Mouse (Mus musculus) urinary bladder, postnatal 10 days (tissue): Measurements from ENCODE around the gene Il1r2.

Experiments used
- DNase-seq: peaks from one replicate; pipeline ENCODE4 v3.0.0; 2022; ENCODE audit warnings: low spot score

Il1r2 gene

DNA sequence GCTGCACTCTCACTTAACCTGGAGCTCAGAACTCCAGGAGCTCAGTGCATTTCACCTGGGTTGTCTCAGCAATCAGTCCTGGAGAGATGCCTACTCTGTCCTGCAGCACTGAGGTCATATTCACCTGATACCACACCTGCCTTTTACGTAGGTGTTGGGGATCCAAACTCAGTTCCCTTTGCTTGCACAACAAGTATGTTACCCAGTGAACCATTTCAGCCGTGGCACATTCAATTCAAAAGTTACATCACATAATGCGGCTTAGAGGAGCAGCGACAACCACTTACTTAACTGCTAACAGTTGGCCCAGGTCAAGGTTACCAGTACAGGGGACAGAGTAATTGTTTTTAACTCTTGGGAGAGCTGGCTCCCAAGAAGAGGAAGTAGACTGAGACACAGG, 58.8 kb downstream of the Il1r2 start:
- DNase-seq, result no peak

DNA sequence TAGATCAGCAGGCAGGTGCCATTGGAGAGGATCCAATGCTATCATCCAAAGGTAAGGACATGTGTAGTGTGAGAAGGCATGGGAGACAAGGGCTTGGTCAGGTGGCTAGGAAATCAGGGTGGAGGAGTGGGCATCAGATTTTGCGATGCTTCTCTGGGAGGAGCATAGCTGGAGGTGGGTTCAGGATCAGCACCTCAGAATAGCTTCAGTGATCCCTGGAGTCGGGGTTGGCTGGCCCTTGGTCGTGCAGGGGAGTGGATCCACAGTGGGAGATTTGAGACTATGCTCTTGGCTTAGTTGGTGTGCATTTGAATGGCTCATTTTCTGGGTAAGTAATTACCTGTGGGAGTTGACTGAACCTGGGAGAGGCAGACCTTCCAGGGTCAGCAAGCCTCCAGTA, 59.7 kb downstream of the Il1r2 start:
- DNase-seq, result no peak

DNA sequence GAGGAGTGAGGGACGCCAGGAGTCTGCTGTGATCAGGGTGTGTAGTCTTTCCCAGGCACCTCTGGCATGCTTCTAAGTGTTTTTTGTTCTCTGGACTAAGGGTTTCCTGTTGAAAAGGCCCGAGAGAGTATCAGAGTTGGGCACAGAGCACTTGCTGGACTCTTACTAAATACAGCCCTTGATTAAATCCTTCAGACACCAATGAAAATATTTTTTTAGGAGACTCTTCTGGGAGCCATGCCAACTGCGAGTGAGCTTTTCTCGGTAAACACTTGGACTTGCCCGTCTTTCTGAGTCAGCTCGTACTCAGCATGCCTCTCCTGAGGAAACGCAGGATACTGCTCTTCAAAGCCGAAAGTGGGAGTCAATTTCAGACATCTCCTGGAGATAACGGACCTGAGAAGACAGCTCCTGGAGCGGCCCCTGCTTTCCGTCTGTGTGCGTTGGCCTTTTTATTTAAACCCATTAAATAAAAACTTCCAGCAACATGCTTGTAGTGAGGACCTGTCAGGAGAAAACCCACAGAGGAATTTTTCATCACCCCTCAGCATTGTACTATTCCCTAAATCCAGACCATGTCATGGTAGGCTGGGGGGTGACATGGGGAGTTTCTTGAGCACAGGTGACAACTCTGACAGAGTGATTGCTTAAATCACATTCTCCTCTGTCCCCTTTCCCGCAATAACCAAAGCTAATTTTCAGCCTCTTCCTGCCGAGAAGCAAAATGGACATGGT, 66.1 kb downstream of the Il1r2 start:
- DNase-seq, result peak; percentile 31

DNA sequence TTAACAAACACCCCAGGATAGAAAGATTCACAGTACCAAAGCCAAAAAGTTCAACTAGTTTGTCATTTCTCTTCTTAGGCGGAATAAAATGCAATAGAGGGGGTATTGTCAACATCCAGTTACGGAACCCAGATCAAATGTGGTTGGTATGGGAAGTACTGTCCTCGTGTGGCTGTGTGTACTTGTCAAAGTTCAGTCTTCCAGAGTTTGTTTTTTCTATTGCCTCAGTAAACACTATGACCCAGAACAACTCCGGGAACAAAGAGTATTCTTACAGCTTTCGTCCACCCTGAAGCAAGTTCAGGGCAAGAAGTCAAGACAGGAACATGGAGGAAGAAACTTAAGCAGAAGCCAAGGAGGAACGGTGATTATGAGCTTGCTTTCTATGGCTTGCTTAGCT, 82.2 kb downstream of the Il1r2 start:
- DNase-seq, result no peak

DNA sequence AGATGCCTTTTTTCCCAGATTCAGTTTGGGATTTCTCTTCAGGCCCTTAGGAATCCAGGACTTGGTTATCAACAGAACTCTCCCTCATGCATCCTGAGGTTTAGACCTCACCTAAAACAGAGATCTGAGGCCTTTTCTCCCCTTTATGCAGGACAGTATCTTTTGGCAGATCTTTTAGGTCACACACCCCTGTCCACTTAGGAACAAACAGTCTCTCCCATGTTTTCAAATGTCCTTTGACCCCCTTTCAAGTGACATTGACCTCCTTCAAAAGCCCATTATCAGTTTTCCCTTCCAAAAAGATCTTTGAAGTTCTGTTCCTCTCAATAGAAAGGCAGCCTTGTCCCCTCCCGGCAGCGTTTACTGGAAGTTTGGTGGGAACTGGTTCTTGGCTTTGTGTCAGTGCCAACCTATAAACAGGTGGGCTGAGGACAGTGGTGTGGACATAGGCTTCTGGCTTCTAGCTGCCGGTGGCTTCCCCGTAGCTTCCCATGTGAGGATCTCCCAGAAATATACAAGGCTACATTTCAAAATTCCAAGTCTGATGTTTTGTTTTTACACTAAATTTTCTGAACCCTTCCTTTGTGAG, 89.5 kb downstream of the Il1r2 start:
- no peak for DNase-seq

DNA sequence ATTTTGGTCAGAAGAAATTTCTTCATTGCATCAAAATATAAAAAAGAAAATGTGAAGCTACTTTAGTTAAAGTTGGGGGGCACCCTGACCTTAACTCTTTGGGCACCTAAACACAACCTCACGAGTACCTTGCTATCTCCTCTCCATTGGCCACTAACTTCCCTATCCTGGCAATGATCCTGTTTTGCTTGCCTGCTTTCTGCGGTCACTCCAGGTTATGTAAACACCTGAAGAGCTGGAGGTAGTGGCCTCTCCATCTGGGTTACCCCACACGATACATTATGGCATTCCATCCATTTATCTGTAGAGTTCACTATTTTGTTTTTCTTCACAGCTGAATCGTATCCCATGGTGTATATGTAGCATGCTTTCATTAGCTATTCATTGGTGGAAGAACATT, 90.5 kb downstream of the Il1r2 start:
- no peak for DNase-seq

DNA sequence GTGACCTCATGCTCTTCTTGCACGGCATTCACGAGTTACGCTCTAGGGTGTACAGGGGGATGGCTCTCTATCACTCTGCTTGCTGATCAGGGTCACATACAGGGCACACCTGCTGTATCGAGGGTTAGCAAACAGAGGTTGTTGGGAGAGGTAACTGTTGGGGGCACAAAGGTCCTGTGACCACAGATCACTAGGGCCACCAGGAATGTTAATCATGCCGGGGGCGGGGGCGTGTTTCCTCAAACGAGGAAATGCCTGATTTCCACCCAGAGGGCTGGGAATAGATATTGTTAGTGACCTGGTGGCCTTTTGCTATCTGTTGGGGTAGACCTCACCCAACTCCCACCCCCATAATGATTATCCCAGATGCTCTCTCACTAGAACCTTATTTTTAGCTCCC, 93.7 kb downstream of the Il1r2 start:
- DNase-seq, result no peak

DNA sequence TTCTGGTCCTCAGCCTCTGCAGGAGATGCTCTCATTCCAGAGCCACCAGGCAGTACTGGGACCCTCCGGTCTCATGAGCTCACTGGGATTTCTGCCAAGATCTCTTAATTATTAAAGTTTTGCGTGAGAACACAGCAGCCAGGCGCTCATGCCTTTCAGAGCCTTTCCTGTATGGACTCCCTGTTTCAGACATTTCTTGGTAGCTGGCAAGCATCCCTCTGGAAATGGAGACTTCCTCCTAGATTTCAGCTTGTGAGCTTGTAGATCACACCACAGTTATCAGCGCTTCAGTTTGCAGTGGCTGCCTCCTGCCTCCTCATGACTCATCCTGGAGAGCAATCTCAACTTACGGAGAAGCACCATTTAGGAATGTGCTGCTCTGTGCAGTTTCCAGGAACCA, 98.0 kb downstream of the Il1r2 start:
- DNase-seq, result no peak

DNA sequence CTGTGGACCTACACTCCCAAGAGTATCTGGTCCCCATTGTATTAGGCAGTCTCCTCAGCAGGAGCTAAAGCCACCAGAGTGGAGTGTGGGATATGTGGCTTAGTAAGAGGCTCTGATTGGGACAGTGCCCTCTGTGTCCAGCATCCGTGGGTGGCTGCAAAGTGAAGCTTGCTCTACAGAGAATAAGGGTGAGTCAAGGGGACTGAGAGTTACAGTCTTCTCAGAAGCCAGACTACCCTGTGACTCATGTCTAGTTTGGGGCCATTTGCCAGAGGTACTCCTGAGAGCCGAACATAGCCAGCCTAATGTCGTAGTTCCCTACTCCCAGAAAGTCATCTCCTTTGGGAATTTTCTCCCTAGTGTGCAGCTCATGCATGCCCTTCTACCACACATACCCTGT, 100.3 kb downstream of the Il1r2 start:
- no peak for DNase-seq
